Mouse (Mus musculus) G1E (cell line): Measurements from ENCODE around the gene 4930467E23Rik.
"Not testable (repeated sequence)": the region's sequence is repeated elsewhere in the genome, so short reads cannot be mapped to it uniquely, and the experiment has no call there.

Source experiments
- CTCF ChIP-seq: IDR thresholded peaks from 2 replicates; pipeline ENCODE4 v1.5.1; 2012; ENCODE audit warnings: low read depth, low read length, inconsistent platforms, mixed read lengths
- GATA1 ChIP-seq: IDR thresholded peaks from 2 replicates; pipeline ENCODE4 v1.6.1; 2012; ENCODE audit warnings: borderline replicate concordance, low read length, inconsistent platforms, mixed read lengths
- POLR2AphosphoS5 ChIP-seq: IDR thresholded peaks from 2 replicates; pipeline ENCODE4 v1.6.1; 2012; ENCODE audit warnings: low read depth, low read length, inconsistent platforms; ENCODE audit not compliant: insufficient replicate concordance
- TAL1 ChIP-seq: conservative IDR thresholded peaks from 2 replicates; pipeline ENCODE4 v1.6.1; 2012; ENCODE audit warnings: low read depth, low read length, inconsistent platforms, mixed read lengths

DNA sequence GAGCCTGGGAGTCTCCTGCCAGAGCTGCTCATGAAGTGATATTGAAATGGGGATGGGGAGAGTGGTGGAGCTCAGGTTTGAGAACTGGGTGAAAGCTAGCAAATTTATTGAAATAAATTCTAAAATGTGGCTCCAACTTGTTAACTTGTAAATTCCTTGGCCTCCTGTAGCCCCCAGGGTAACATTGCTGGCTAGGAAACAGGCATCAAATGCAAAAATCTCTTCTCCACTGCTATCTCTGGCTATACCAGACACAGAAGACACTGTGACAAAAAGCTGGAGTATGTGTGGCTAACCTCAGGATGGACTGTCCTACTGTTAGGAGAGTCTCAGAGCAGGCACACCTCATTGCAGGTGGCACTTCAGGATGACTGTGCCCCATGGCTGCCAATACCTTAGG lies 51.3 kb downstream of the 4930467E23Rik start:
- TF ChIP-seq CTCF, TAL1, GATA1, POLR2AphosphoS5: not testable (repeated sequence)
